Mouse (Mus musculus) liver, postnatal 0 days (tissue): ENCODE results near the gene Cish. TPM values are rescaled to one million over a fixed set of nuclear protein-coding genes. Genes with fewer than 3 reads are reported as not detected.

Source experiments
- ATAC-seq: fragments of 200-750 bp; cut with Nextera tagmentation; 2 replicates; pipeline ENCODE4 v1.8.0; 2017; ENCODE audit warnings: mild to moderate bottlenecking, moderate library complexity
- DNase-seq: peaks from one replicate; pipeline ENCODE4 v3.0.0-alpha.2; 2016
- H3K27ac ChIP-seq: fragments of 300-500 bp; sonication (generic); 2 replicates; pipeline ENCODE4 v1.5.1; 2014; ENCODE audit warnings: antibody characterized with exemption, moderate library complexity, mild to moderate bottlenecking, low read depth
- H3K27me3 ChIP-seq: fragments of 300-500 bp; sonication (generic); 2 replicates; pipeline ENCODE4 v1.6.1; 2014; ENCODE audit warnings: low read length, control low read depth, mixed read lengths; ENCODE audit not compliant: insufficient read depth
- H3K36me3 ChIP-seq: fragments of 300-500 bp; sonication (generic); replicated peaks from 2 replicates; pipeline ENCODE4 v1.6.1; 2014; ENCODE audit warnings: mild to moderate bottlenecking, control low read depth, low read length, moderate library complexity, mixed read lengths; ENCODE audit not compliant: insufficient read depth
- H3K4me1 ChIP-seq: fragments of 300-500 bp; sonication (generic); 2 replicates; pipeline ENCODE4 v1.6.1; 2014; ENCODE audit warnings: antibody characterized with exemption, mild to moderate bottlenecking, control low read depth; ENCODE audit not compliant: insufficient read depth
- H3K4me2 ChIP-seq: fragments of 300-500 bp; sonication (generic); 2 replicates; pipeline ENCODE4 v1.6.1; 2014; ENCODE audit warnings: low read depth, mild to moderate bottlenecking, low read length, moderate library complexity, mixed read lengths
- H3K4me3 ChIP-seq: fragments of 300-500 bp; sonication (generic); 2 replicates; pipeline ENCODE4 v1.5.1; 2014; ENCODE audit warnings: low read depth, low read length
- H3K9ac ChIP-seq: fragments of 300-500 bp; sonication (generic); replicated peaks from 2 replicates; pipeline ENCODE4 v1.6.1; 2014; ENCODE audit warnings: mild to moderate bottlenecking, moderate library complexity
- H3K9me3 ChIP-seq: fragments of 300-500 bp; sonication (generic); 2 replicates; pipeline ENCODE4 v1.6.1; 2016; ENCODE audit warnings: mild to moderate bottlenecking, control low read depth, low read length, mixed read lengths
- CTCF ChIP-seq: sonication (generic); IDR thresholded peaks from 2 replicates; pipeline ENCODE4 v1.5.1; 2016; ENCODE audit warnings: antibody characterized with exemption, low read depth
- EP300 ChIP-seq: IDR thresholded peaks from 2 replicates; pipeline ENCODE4 v1.6.1; 2016; ENCODE audit warnings: antibody characterized with exemption, low read depth, mild to moderate bottlenecking
- WGBS: fragments of 180-500 bp; shearing (Covaris S2); extraction: QIAGEN DNeasy Blood & Tissue Kit; methylation state at CpG from one replicate; pipeline ENCODE4 v1.1.7; 2014; ENCODE audit not compliant: insufficient replicate concordance; 5-methylcytosine and 5-hydroxymethylcytosine counted together
- polyA plus RNA-seq: library from polyadenylated mRNA; unstranded; fragments of >200 nt; fragmentation: Nextera tagmentation; extraction: Ambion mirVana; gene quantifications from 2 replicates; pipeline ENCODE4 v1.2.1, GENCODE M21; 2015

The Cish gene
- polyA plus RNA-seq, 1 experiment from 2014 or later: 21.9 TPM

- Histone ChIP-seq H3K9me3 (no peaks in the 10 kb centered on the region), H3K9ac (peak overlapping the region; percentile 82), H3K4me3 (peak overlapping the region; percentile 81), H3K4me2 (peak overlapping the region; percentile 94), H3K4me1 (peaks cover 55% of the 10 kb centered on the region), H3K27me3 (no peaks in the 10 kb centered on the region), H3K36me3 (peaks cover 33% of the 10 kb centered on the region), H3K27ac (peak overlapping the region; percentile 94)
- peak; percentile 6; the same call in 1 of the 2 replicates for TF ChIP-seq CTCF
- TF ChIP-seq EP300: no peak
- ATAC-seq (no peak), DNase-seq (no peak)
- WGBS: 70% methylated on average over 6 of the region's 6 CpGs
Measured at GRCm38 (mm10) chr9:107298876-107299275, 3.0 kb downstream of the Cish start.

- DNase-seq (no peak), ATAC-seq (no peak)
- no peak for TF ChIP-seq CTCF
- no peak for TF ChIP-seq EP300
- H3K36me3 ChIP-seq: peaks cover 33% of the 10 kb centered on the region
- H3K9ac ChIP-seq: peak overlapping the region; percentile 48; the same call in 1 of the 2 replicates
- H3K4me2 ChIP-seq: peak overlapping the region; percentile 94
- no peaks in the 10 kb centered on the region for H3K27me3 ChIP-seq
- WGBS: 92% methylated on average over 7 of the region's 7 CpGs
- H3K4me3 ChIP-seq: peak overlapping the region; percentile 81; the same call in 1 of the 2 replicates
- H3K27ac ChIP-seq: no peak overlapping the region
- H3K9me3 ChIP-seq: no peaks in the 10 kb centered on the region
- peaks cover 59% of the 10 kb centered on the region for H3K4me1 ChIP-seq
Measured at GRCm38 (mm10) chr9:107299783-107300182, 4.0 kb downstream of the Cish start.

- no peaks in the 10 kb centered on the region for H3K9me3 ChIP-seq
- H3K4me1 ChIP-seq: peaks cover 62% of the 10 kb centered on the region
- H3K27me3 ChIP-seq: no peaks in the 10 kb centered on the region
- H3K27ac ChIP-seq: no peak overlapping the region
- peak overlapping the region; percentile 81; the same call in 1 of the 2 replicates for H3K4me3 ChIP-seq
- ATAC-seq: no peak
- H3K36me3 ChIP-seq: peaks cover 33% of the 10 kb centered on the region
- 90% methylated on average over 30 of the region's 30 CpGs for WGBS
- peak overlapping the region; percentile 94 for H3K4me2 ChIP-seq
- no peak for TF ChIP-seq CTCF
- TF ChIP-seq EP300: no peak
- no peak for DNase-seq
- H3K9ac ChIP-seq: no peak overlapping the region; the same call in 1 of the 2 replicates
Measured at GRCm38 (mm10) chr9:107300224-107300973, 4.6 kb downstream of the Cish start.

GRCm38 (mm10) chr9:107301554-107302331 lies 5.9 kb downstream of the Cish start:
- peaks cover 70% of the 10 kb centered on the region for H3K4me1 ChIP-seq
- 77% methylated on average over 17 of the region's 17 CpGs for WGBS
- no peaks in the 10 kb centered on the region for H3K27me3 ChIP-seq
- no peaks in the 10 kb centered on the region for H3K9me3 ChIP-seq
- H3K9ac ChIP-seq: no peak overlapping the region; the same call in none of the 2 replicates
- H3K36me3 ChIP-seq: peaks cover 33% of the 10 kb centered on the region
- ATAC-seq: no peak
- TF ChIP-seq EP300 (peak; percentile 25; the same call in 1 of the 2 replicates), CTCF (no peak)
- peak overlapping the region; percentile 48 for H3K27ac ChIP-seq
- no peak overlapping the region for H3K4me2 ChIP-seq
- H3K4me3 ChIP-seq: no peak overlapping the region
- DNase-seq: no peak

- H3K9ac ChIP-seq: no peak overlapping the region; the same call in 1 of the 2 replicates
- H3K27me3 ChIP-seq: no peaks in the 10 kb centered on the region
- H3K4me3 ChIP-seq: no peak overlapping the region
- no peak overlapping the region for H3K4me2 ChIP-seq
- H3K27ac ChIP-seq: peak overlapping the region; percentile 48
- no peak for DNase-seq
- H3K36me3 ChIP-seq: peaks cover 33% of the 10 kb centered on the region
- peaks cover 79% of the 10 kb centered on the region for H3K4me1 ChIP-seq
- no peak for ATAC-seq
- TF ChIP-seq CTCF (no peak), EP300 (no peak)
- 73% methylated on average over 7 of the region's 7 CpGs for WGBS
- no peaks in the 10 kb centered on the region for H3K9me3 ChIP-seq
Measured at GRCm38 (mm10) chr9:107302592-107302991, 6.8 kb downstream of the Cish start.

- DNase-seq (no peak), ATAC-seq (no peak)
- H3K9me3 ChIP-seq: no peaks in the 10 kb centered on the region
- H3K4me2 ChIP-seq: no peak overlapping the region
- peak overlapping the region; percentile 48 for H3K27ac ChIP-seq
- WGBS: 71% methylated on average over 9 of the region's 9 CpGs
- TF ChIP-seq EP300: no peak
- TF ChIP-seq CTCF: no peak
- no peak overlapping the region for H3K4me3 ChIP-seq
- peaks cover 33% of the 10 kb centered on the region for H3K36me3 ChIP-seq
- H3K27me3 ChIP-seq: no peaks in the 10 kb centered on the region
- H3K9ac ChIP-seq: no peak overlapping the region
- H3K4me1 ChIP-seq: peaks cover 85% of the 10 kb centered on the region
Measured at GRCm38 (mm10) chr9:107303121-107303820, 7.4 kb downstream of the Cish start.
